27 mouse cellular contexts compared by ENCODE assay signal in the genomic region with DNA sequence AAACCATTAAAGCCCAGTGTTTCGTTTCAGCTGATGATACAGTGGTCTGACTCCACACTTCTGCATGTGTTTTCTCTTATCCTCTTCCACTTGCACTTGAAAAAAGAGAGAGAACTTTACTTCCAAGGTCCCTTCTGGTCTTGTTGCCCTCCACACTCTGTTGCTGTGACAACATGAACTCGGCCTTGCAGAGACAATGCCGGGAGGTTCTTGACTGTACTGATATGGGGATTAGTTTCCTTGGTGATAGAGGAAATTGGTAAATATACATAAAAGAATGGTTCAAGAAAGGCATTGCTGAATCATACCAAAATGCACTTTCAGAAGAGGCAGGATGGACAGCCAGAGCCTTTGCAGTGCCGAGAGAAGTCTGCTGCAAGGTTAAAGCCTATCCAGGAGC.
DNase-seq lines count a peak whose midpoint lies in the region; ATAC-seq lines count a peak whose summit lies in the region.
"Had no signal": no experiment of that assay in that cellular context is flagged by ENCODE, and none has a peak within 500 bp of the region (broad histone marks: within the 10 kb centered on the region; RNA-seq: fewer than 3 reads in every experiment).

No protein-coding gene starts in this region.

- H3K9me3 ChIP-seq in heart, embryonic 10.5 days, result no peaks in the 10 kb centered on the region
- H3K9me3 ChIP-seq in midbrain, embryonic 12.5 days, result no peaks in the 10 kb centered on the region
- H3K9me3 ChIP-seq: embryonic facial prominence, embryonic 12.5 days; hindbrain, embryonic 12.5 days; intestine, embryonic 15.5 days; liver, embryonic 12.5 days had no signal

- 0 out of 2 replicates have a peak, but pooled peaks have one; percentile 16 for ATAC-seq in midbrain, embryonic 12.5 days (ENCODE audit: low FRiP score, low read depth)
- ATAC-seq: activated CD4-positive, CD25-positive, alpha-beta regulatory T cell, adult 4 months; forebrain, embryonic 16.5 days; hindbrain, postnatal 0 days; intestine, embryonic 15.5 days; liver, embryonic 12.5 days; liver, postnatal 0 days had no signal

- H3K9ac ChIP-seq in midbrain, embryonic 12.5 days (replicated peaks), result no peak overlapping the region
- H3K9ac ChIP-seq: embryonic facial prominence, embryonic 12.5 days; hindbrain, embryonic 12.5 days; intestine, embryonic 15.5 days; liver, embryonic 12.5 days; liver, postnatal 0 days had no signal

- H3K27me3 ChIP-seq in heart, embryonic 10.5 days (ENCODE audit: insufficient read depth, poor library complexity, severe bottlenecking), result no peaks in the 10 kb centered on the region
- no peaks in the 10 kb centered on the region for H3K27me3 ChIP-seq in midbrain, embryonic 12.5 days
- H3K27me3 ChIP-seq: embryonic facial prominence, embryonic 12.5 days; hindbrain, embryonic 12.5 days; intestine, embryonic 15.5 days; liver, embryonic 12.5 days had no signal

- H3K27ac ChIP-seq in heart, embryonic 10.5 days, result 0 out of 2 replicates have a peak overlapping the region, but pooled peaks have one; percentile 16
- H3K27ac ChIP-seq in midbrain, embryonic 12.5 days (replicated peaks), result no peak overlapping the region
- H3K27ac ChIP-seq: embryonic facial prominence, embryonic 12.5 days; hindbrain, embryonic 12.5 days; hindbrain, postnatal 0 days; intestine, embryonic 15.5 days; kidney, postnatal 0 days; liver, embryonic 12.5 days had no signal

- no peaks in the 10 kb centered on the region for H3K36me3 ChIP-seq in heart, embryonic 10.5 days
- no peaks in the 10 kb centered on the region for H3K36me3 ChIP-seq in midbrain, embryonic 12.5 days
- H3K36me3 ChIP-seq: embryonic facial prominence, embryonic 12.5 days; hindbrain, embryonic 12.5 days; intestine, embryonic 15.5 days; liver, embryonic 12.5 days had no signal

- H3K4me3 ChIP-seq in heart, embryonic 10.5 days, result no peak overlapping the region
- H3K4me3 ChIP-seq in midbrain, embryonic 12.5 days, result no peak overlapping the region
- H3K4me3 ChIP-seq: embryonic facial prominence, embryonic 12.5 days; hindbrain, embryonic 12.5 days; intestine, embryonic 15.5 days; liver, embryonic 12.5 days had no signal

- no peak for DNase-seq in heart, embryonic 10.5 days (ENCODE audit: low spot score)
- no peak for DNase-seq in heart, adult 18-20 months
- DNase-seq in ovary, postnatal 36 days (ENCODE audit: low spot score), result peak; percentile 11
- no peak for DNase-seq in ovary, postnatal 10 days (ENCODE audit: low spot score)
- DNase-seq in spleen, postnatal 10 days (ENCODE audit: low spot score in 2 of 2), result no peak
- no peak for DNase-seq in layer of hippocampus, postnatal 25 days (ENCODE audit: extremely low spot score in 1 of 2, low spot score in 1 of 2)
- DNase-seq: B cell, adult 2 months; cerebellum, adult 11-12 months; cerebellum, adult 9-11 months; embryo, embryonic 11 days; kidney, adult 8-10 months; kidney, postnatal 4 days; layer of hippocampus, postnatal 36 days; liver, postnatal 0 days; lung, postnatal 36 days; right cerebral cortex, postnatal 4 days; thymus, adult 18-20 months; thymus, postnatal 25 days had no signal

- WGBS in heart, embryonic 10.5 days, result 52% methylated on average over 4 of the region's 4 CpGs
- WGBS in midbrain, embryonic 12.5 days, result 54% methylated on average over 4 of the region's 4 CpGs

- H3K4me2 ChIP-seq in midbrain, embryonic 12.5 days (replicated peaks), result no peak overlapping the region
- H3K4me2 ChIP-seq: embryonic facial prominence, embryonic 12.5 days; hindbrain, embryonic 12.5 days; intestine, embryonic 15.5 days; liver, embryonic 12.5 days had no signal

- no peaks in the 10 kb centered on the region for H3K4me1 ChIP-seq in heart, embryonic 10.5 days
- no peaks in the 10 kb centered on the region; the same call in 1 of the 2 replicates for H3K4me1 ChIP-seq in midbrain, embryonic 12.5 days
- H3K4me1 ChIP-seq: embryonic facial prominence, embryonic 12.5 days; hindbrain, embryonic 12.5 days; intestine, embryonic 15.5 days; liver, embryonic 12.5 days had no signal
